Mouse (Mus musculus) C2C12 (cell line): ENCODE data around the gene Gm49673.
"Not testable (repeated sequence)": the region's sequence is repeated elsewhere in the genome, so short reads cannot be mapped to it uniquely, and the experiment has no call there.

Experiments
- CTCF ChIP-seq: IDR thresholded peaks from one replicate; pipeline ENCODE4 v1.5.1; 2011; ENCODE audit not compliant: control insufficient read depth, insufficient read depth, insufficient read length
- MAX ChIP-seq: IDR thresholded peaks from one replicate; pipeline ENCODE4 v1.6.1; 2011; ENCODE audit warnings: mild to moderate bottlenecking, control low read depth
- USF1 ChIP-seq: IDR thresholded peaks from one replicate; pipeline ENCODE4 v1.6.1; 2011; ENCODE audit warnings: low read depth, mild to moderate bottlenecking, control low read depth, moderate library complexity

DNA sequence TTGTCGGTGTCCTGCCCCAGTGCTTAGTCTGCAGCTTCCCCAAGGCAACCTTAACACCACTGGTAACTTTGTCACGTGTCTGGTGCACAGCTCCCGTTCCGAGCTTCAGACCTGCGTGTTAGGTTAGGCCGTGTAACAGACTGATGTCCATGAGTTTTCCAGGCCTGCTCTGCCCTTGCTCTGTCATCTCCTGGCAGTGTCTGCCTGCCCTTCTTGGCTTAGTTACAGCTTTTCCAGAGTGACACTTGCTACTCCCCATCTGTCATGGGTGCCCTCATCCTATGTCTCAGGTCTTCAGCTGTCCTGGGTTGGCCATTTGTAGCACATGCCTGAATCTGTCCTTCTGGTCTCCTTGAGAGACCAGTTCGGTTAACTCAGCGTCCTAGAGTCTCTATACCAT, 19.8 kb upstream of the Gm49673 start:
- not testable (repeated sequence) for TF ChIP-seq CTCF, USF1, MAX
